Mouse (Mus musculus): ENCODE measurements at regions not wholly inside any gene's neighbourhood (a gene's known extent, or its start where the extent isn't known, plus 50 kb on each side); places are given as distances from the start of the nearest gene placed in this dataset.

- TF ChIP-seq CTCF (IDR thresholded peaks at IDR 0.05; ENCODE audit: insufficient read depth, low read length): no peak
- TF ChIP-seq POLR2A (IDR thresholded peaks at IDR 0.05; ENCODE audit: borderline replicate concordance, extremely low read depth, low read depth, low read length): no peak
These were observed 189.0 kb upstream of the Eef2kmt start for GRCm38 (mm10) chr16:5444785-5445184.
